Mouse (Mus musculus) kidney, embryonic 16.5 days (tissue): ENCODE data around the gene Ncl. TPM values are rescaled to one million over a fixed set of nuclear protein-coding genes. Genes with fewer than 3 reads are reported as not detected.
A peak's percentile ranks its signal among the peaks of the same experiment; 100 is the strongest.

Experiments
- ATAC-seq: fragments of 200-750 bp; cut with Nextera tagmentation; 2 replicates; pipeline ENCODE4 v1.8.0; 2017; ENCODE audit warnings: moderate TSS enrichment; ENCODE audit not compliant: low FRiP score, low TSS enrichment
- H3K27ac ChIP-seq: fragments of 300-500 bp; sonication (generic); 2 replicates; pipeline ENCODE4 v1.5.1; 2014; ENCODE audit warnings: low read length
- H3K27me3 ChIP-seq: fragments of 300-500 bp; sonication (generic); 2 replicates; pipeline ENCODE4 v1.6.1; 2014; ENCODE audit warnings: low read length, control low read depth, mixed read lengths; ENCODE audit not compliant: insufficient read depth
- H3K36me3 ChIP-seq: fragments of 300-500 bp; sonication (generic); 2 replicates; pipeline ENCODE4 v1.6.1; 2014; ENCODE audit warnings: low read length, control low read depth, mixed read lengths; ENCODE audit not compliant: insufficient read depth
- H3K4me1 ChIP-seq: fragments of 300-500 bp; sonication (generic); 2 replicates; pipeline ENCODE4 v1.6.1; 2014; ENCODE audit warnings: low read length, control low read depth, mixed read lengths; ENCODE audit not compliant: insufficient read depth
- H3K4me2 ChIP-seq: fragments of 300-500 bp; sonication (generic); replicated peaks from 2 replicates; pipeline ENCODE4 v1.6.1; 2014; ENCODE audit warnings: low read depth, low read length
- H3K4me3 ChIP-seq: fragments of 300-500 bp; sonication (generic); 2 replicates; pipeline ENCODE4 v1.5.1; 2014; ENCODE audit warnings: mild to moderate bottlenecking, low read length
- H3K9ac ChIP-seq: fragments of 300-500 bp; sonication (generic); replicated peaks from 2 replicates; pipeline ENCODE4 v1.6.1; 2014; ENCODE audit warnings: low read length
- H3K9me3 ChIP-seq: fragments of 300-500 bp; sonication (generic); 2 replicates; pipeline ENCODE4 v1.6.1; 2016; ENCODE audit warnings: low read length, control low read depth
- WGBS: fragments of 180-500 bp; shearing (Covaris S2); extraction: QIAGEN DNeasy Blood & Tissue Kit; methylation state at CpG from one replicate; pipeline ENCODE4 v1.1.7; 2014; 5-methylcytosine and 5-hydroxymethylcytosine counted together
- polyA plus RNA-seq: library from polyadenylated mRNA; unstranded; fragments of >200 nt; fragmentation: Nextera tagmentation; extraction: Ambion mirVana; gene quantifications from 2 replicates; pipeline ENCODE4 v1.2.1, GENCODE M21; 2015

Gene Ncl
- polyA plus RNA-seq, 1 experiment from 2014 or later = 432 TPM

GRCm38 (mm10) chr1:86348801-86349200 is 10.4 kb downstream of the Ncl start:
- 70% methylated on average over 4 of the region's 4 CpGs for WGBS
- Histone ChIP-seq H3K9ac (no peak overlapping the region), H3K36me3 (peaks cover 62% of the 10 kb centered on the region), H3K4me1 (0 out of 2 replicates have a peak, but pooled peaks cover 3% of the 10 kb centered on the region), H3K9me3 (no peaks in the 10 kb centered on the region), H3K27me3 (no peaks in the 10 kb centered on the region), H3K4me3 (no peak overlapping the region), H3K27ac (no peak overlapping the region; the same call in 1 of the 2 replicates), H3K4me2 (no peak overlapping the region)
- ATAC-seq = 0 out of 2 replicates have a peak, but pooled peaks have one; percentile 36

- H3K4me3 ChIP-seq = no peak overlapping the region
- no peak overlapping the region for H3K9ac ChIP-seq
- no peak for ATAC-seq
- H3K4me1 ChIP-seq = 0 out of 2 replicates have a peak, but pooled peaks cover 3% of the 10 kb centered on the region
- no peaks in the 10 kb centered on the region for H3K9me3 ChIP-seq
- peaks cover 55% of the 10 kb centered on the region for H3K36me3 ChIP-seq
- no peaks in the 10 kb centered on the region for H3K27me3 ChIP-seq
- H3K27ac ChIP-seq = no peak overlapping the region
- no peak overlapping the region for H3K4me2 ChIP-seq
- 78% methylated on average over 1 of the region's 1 CpGs for WGBS
Measured at GRCm38 (mm10) chr1:86348083-86348482, 11.1 kb downstream of the Ncl start.

- ATAC-seq = no peak
- no peak overlapping the region for H3K27ac ChIP-seq
- H3K36me3 ChIP-seq = peaks cover 53% of the 10 kb centered on the region
- 53% methylated on average over 1 of the region's 1 CpGs for WGBS
- H3K9ac ChIP-seq = no peak overlapping the region
- H3K27me3 ChIP-seq = no peaks in the 10 kb centered on the region
- no peak overlapping the region for H3K4me2 ChIP-seq
- H3K4me3 ChIP-seq = no peak overlapping the region
- H3K9me3 ChIP-seq = no peaks in the 10 kb centered on the region
- 0 out of 2 replicates have a peak, but pooled peaks cover 3% of the 10 kb centered on the region for H3K4me1 ChIP-seq
Measured at GRCm38 (mm10) chr1:86347716-86348045, 11.5 kb downstream of the Ncl start.

DNA sequence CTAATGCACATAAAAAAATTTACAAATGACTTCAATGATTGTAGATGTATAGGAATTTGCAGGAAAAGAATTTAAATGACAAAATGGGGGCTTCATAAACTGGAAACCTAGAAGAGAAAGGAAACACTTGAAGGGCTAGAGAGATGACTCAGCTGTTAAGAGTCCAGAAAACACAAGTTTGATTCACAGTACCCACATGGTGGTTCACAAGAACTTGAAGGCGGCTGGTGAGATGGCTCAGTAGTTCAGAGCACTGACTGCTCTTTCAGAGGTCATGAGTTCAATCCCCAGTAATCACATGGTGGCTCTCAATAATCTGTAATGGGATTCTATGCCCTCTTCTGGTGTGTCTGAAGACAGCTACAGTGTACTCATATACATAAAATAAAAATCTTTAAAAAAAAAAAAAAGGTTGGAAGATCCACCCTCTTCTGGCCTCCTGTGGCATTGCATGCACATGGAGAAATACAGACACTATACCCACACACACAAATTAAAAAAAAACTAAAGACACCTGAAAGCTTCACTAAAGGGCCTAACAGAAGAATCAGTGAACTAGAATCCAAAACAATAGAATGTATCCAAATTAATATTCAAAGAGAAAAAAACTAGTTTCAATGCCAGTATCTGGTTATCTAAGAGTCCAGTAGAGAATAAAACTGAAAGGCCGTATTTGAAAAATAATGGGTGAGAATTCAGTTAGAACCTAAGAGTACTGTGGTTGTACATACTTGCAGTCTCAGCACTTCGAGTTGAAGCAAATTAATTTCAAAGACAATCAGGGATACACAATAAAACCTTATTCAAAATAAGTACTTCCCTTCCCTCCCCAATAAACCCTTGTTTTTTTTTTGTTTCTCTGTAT is 12.1 kb downstream of the Ncl start:
- Histone ChIP-seq H3K36me3 (peaks cover 50% of the 10 kb centered on the region), H3K4me3 (no peak overlapping the region), H3K27ac (no peak overlapping the region), H3K27me3 (no peaks in the 10 kb centered on the region), H3K9ac (no peak overlapping the region), H3K4me1 (0 out of 2 replicates have a peak, but pooled peaks cover 3% of the 10 kb centered on the region), H3K4me2 (no peak overlapping the region), H3K9me3 (no peaks in the 10 kb centered on the region)
- ATAC-seq = no peak
- WGBS = 89% methylated on average over 3 of the region's 3 CpGs

DNA sequence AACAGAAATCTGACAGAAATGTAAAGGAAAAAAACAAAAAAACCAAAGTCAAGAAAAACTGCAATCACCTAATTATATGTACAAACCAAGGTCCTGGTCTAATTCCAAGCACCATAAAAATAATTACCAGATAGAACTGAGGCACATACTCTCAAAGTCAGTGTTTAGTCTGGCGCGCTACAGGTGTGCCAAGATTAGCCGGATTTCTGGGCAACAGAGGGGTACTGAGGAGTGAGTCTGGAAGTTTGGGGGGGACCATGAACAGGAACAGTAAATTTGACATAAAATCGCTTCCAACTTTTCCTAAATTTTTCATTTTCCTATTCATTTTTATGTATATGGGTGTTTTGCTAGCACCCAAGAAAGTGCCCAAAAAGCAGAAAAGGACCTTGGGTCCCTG is 13.2 kb downstream of the Ncl start:
- Histone ChIP-seq H3K36me3 (peaks cover 39% of the 10 kb centered on the region), H3K4me3 (no peak overlapping the region), H3K4me1 (0 out of 2 replicates have a peak, but pooled peaks cover 3% of the 10 kb centered on the region), H3K27me3 (no peaks in the 10 kb centered on the region), H3K4me2 (no peak overlapping the region), H3K9ac (no peak overlapping the region), H3K9me3 (no peaks in the 10 kb centered on the region), H3K27ac (no peak overlapping the region)
- no peak for ATAC-seq
- 94% methylated on average over 4 of the region's 4 CpGs for WGBS

DNA sequence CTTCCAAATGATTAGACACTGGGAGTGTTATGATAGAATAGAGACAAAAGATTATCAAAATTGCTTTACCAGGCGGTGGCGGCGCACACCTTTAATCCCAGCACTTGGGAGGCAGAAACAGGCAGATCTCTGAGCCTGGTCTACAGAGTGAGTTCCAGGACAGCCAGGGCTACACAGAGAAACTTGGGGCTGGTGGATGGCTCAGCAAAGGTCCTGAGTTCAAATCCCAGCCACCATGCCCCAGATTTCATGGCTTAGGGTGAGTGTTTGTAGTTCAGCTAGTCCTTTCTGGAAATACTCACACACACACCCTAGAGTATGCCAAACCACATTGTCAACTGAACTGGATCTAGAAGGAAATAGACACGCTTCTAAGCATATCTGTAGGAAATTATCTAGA is 14.1 kb downstream of the Ncl start:
- Histone ChIP-seq H3K4me2 (no peak overlapping the region), H3K27ac (no peak overlapping the region), H3K9ac (no peak overlapping the region), H3K9me3 (no peaks in the 10 kb centered on the region), H3K36me3 (peaks cover 30% of the 10 kb centered on the region), H3K27me3 (no peaks in the 10 kb centered on the region), H3K4me1 (0 out of 2 replicates have a peak, but pooled peaks cover 3% of the 10 kb centered on the region), H3K4me3 (no peak overlapping the region)
- no peak for ATAC-seq
- WGBS = 93% methylated on average over 4 of the region's 4 CpGs

DNA sequence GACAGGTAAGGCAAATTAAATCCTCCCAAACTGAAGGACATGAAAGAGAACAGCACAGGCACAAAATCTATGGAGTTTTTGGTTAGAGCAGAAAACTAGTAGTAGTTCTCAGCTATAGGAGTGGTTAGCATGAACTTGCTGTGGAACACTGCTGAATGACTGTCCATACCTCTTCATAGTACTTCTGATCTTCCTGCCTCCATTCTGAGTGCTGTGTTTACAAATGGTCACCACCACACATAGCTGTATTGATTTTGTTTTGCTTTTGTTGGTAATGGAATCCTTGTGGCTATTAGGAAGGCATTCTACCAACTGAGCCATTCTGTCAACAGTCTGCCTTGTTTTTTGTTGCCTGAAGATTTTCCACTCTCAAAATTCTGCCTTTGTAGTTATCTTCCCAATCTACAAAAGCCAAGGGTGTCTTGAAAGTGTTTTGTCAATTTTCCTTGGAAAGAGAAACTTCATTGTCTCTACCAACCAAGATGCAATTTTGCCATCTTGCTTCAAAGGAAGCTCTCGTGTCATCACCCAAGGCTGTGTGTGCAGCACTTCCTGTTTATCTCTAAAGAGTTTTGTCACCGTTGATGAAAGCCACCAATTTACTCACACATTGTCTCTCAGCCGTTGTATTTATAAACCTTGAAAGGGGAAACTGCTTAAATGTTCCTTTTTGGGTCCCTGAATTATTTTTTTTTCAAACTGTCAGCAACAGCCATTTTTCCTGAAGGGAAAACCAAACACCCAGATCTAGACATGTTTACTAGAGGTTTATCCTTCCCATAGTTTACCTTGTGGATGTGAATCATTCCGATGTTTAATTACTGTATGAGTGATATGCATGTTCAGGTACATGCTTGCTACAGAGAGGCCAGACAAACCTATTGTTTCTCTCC is 15.0 kb downstream of the Ncl start:
- H3K4me1 ChIP-seq = 0 out of 2 replicates have a peak, but pooled peaks cover under 1% of the 10 kb centered on the region

GRCm38 (mm10) chr1:86343087-86343645 is 16.0 kb downstream of the Ncl start:
- Histone ChIP-seq H3K9me3 (no peaks in the 10 kb centered on the region), H3K9ac (no peak overlapping the region), H3K4me2 (no peak overlapping the region), H3K27ac (no peak overlapping the region), H3K4me3 (no peak overlapping the region), H3K4me1 (no peaks in the 10 kb centered on the region), H3K27me3 (no peaks in the 10 kb centered on the region), H3K36me3 (peaks cover 11% of the 10 kb centered on the region)
- no peak for ATAC-seq
- 94% methylated on average over 1 of the region's 1 CpGs for WGBS

More for the DNA sequence above, 15.0 kb downstream of the Ncl start:
- 69% methylated on average over 4 of the region's 4 CpGs for WGBS
- no peak for ATAC-seq
- H3K9ac ChIP-seq = no peak overlapping the region
- no peaks in the 10 kb centered on the region for H3K27me3 ChIP-seq
- H3K36me3 ChIP-seq = peaks cover 22% of the 10 kb centered on the region
- no peak overlapping the region for H3K4me3 ChIP-seq
- no peaks in the 10 kb centered on the region for H3K9me3 ChIP-seq
- no peak overlapping the region for H3K27ac ChIP-seq
- no peak overlapping the region for H3K4me2 ChIP-seq

GRCm38 (mm10) chr1:86342371-86342770 is 16.8 kb downstream of the Ncl start:
- Histone ChIP-seq H3K4me3 (no peak overlapping the region), H3K9me3 (no peaks in the 10 kb centered on the region), H3K27ac (no peak overlapping the region), H3K4me1 (no peaks in the 10 kb centered on the region), H3K36me3 (peaks cover 11% of the 10 kb centered on the region), H3K4me2 (no peak overlapping the region), H3K9ac (no peak overlapping the region), H3K27me3 (no peaks in the 10 kb centered on the region)
- 93% methylated on average over 2 of the region's 2 CpGs for WGBS
- no peak for ATAC-seq
